Mouse (Mus musculus) liver, postnatal 0 days (tissue): ENCODE data around the gene Ddx43.
"Not testable (repeated sequence)": the region's sequence is repeated elsewhere in the genome, so short reads cannot be mapped to it uniquely, and the experiment has no call there.

ENCODE experiments used
- CTCF ChIP-seq: sonication (generic); IDR thresholded peaks from 2 replicates; pipeline ENCODE4 v1.5.1; 2016; ENCODE audit warnings: antibody characterized with exemption, low read depth
- EP300 ChIP-seq: IDR thresholded peaks from 2 replicates; pipeline ENCODE4 v1.6.1; 2016; ENCODE audit warnings: antibody characterized with exemption, low read depth, mild to moderate bottlenecking

- TF ChIP-seq CTCF, EP300: not testable (repeated sequence)
Measured at GRCm38 (mm10) chr9:78349141-78349540, 46.4 kb upstream of the Ddx43 start.
